Mouse (Mus musculus) neural tube, embryonic 11.5 days (tissue): ENCODE data around the gene Mrps7. TPM values are rescaled to one million over a fixed set of nuclear protein-coding genes. Genes with fewer than 3 reads are reported as not detected.

Source experiments
- ATAC-seq: fragments of 200-750 bp; cut with Nextera tagmentation; 2 replicates; pipeline ENCODE4 v1.8.0; 2017; ENCODE audit warnings: moderate number of reproducible peaks, mild to moderate bottlenecking, moderate TSS enrichment, moderate library complexity; ENCODE audit not compliant: insufficient read depth, low FRiP score, low TSS enrichment
- DNase-seq: peaks from one replicate; pipeline ENCODE4 v3.0.0-alpha.2; 2015; ENCODE audit warnings: low spot score
- H3K27ac ChIP-seq: fragments of 300-500 bp; sonication (generic); 2 replicates; pipeline ENCODE4 v1.5.1; 2014; ENCODE audit warnings: low read depth, mild to moderate bottlenecking, low read length
- H3K27me3 ChIP-seq: fragments of 300-500 bp; sonication (generic); 2 replicates; pipeline ENCODE4 v1.6.1; 2014; ENCODE audit warnings: mild to moderate bottlenecking, low read length, mixed read lengths; ENCODE audit not compliant: control insufficient read depth, insufficient read depth
- H3K36me3 ChIP-seq: fragments of 300-500 bp; sonication (generic); 2 replicates; pipeline ENCODE4 v1.6.1; 2014; ENCODE audit warnings: mild to moderate bottlenecking, low read length, moderate library complexity, mixed read lengths; ENCODE audit not compliant: control insufficient read depth, insufficient read depth
- H3K4me1 ChIP-seq: fragments of 300-500 bp; sonication (generic); 2 replicates; pipeline ENCODE4 v1.6.1; 2014; ENCODE audit warnings: low read length, mixed read lengths; ENCODE audit not compliant: control insufficient read depth, insufficient read depth
- H3K4me2 ChIP-seq: fragments of 300-500 bp; sonication (generic); 2 replicates; pipeline ENCODE4 v1.6.1; 2014; ENCODE audit warnings: low read depth, mild to moderate bottlenecking, moderate library complexity
- H3K4me3 ChIP-seq: fragments of 300-500 bp; sonication (generic); 2 replicates; pipeline ENCODE4 v1.5.1; 2014; ENCODE audit warnings: low read depth, low read length
- H3K9ac ChIP-seq: fragments of 300-500 bp; sonication (generic); 2 replicates; pipeline ENCODE4 v1.6.1; 2014; ENCODE audit warnings: mild to moderate bottlenecking, low read length
- H3K9me3 ChIP-seq: fragments of 300-500 bp; sonication (generic); 2 replicates; pipeline ENCODE4 v1.6.1; 2016; ENCODE audit warnings: low read length; ENCODE audit not compliant: control insufficient read depth
- WGBS: fragments of 180-500 bp; shearing (Covaris S2); extraction: QIAGEN DNeasy Blood & Tissue Kit; methylation state at CpG from one replicate; pipeline ENCODE4 v1.1.7; 2014; 5-methylcytosine and 5-hydroxymethylcytosine counted together
- polyA plus RNA-seq: library from polyadenylated mRNA; unstranded; fragments of >200 nt; fragmentation: Nextera tagmentation; extraction: Ambion mirVana; gene quantifications from 2 replicates; pipeline ENCODE4 v1.2.1, GENCODE M21; 2014

The Mrps7 gene
- polyA plus RNA-seq, 1 experiment from 2014 or later = 95.5 TPM

GRCm38 (mm10) chr11:115619949-115620348, 16.2 kb downstream of the Mrps7 start:
- no peaks in the 10 kb centered on the region for H3K27me3 ChIP-seq
- DNase-seq = no peak
- H3K9me3 ChIP-seq = no peaks in the 10 kb centered on the region
- H3K4me3 ChIP-seq = no peak overlapping the region
- 87% methylated on average over 7 of the region's 7 CpGs for WGBS
- no peak overlapping the region for H3K27ac ChIP-seq
- ATAC-seq = no peak
- H3K36me3 ChIP-seq = peaks cover 3% of the 10 kb centered on the region; the same call in 1 of the 2 replicates
- no peak overlapping the region for H3K4me2 ChIP-seq
- H3K9ac ChIP-seq = no peak overlapping the region
- H3K4me1 ChIP-seq = no peaks in the 10 kb centered on the region

GRCm38 (mm10) chr11:115623487-115624070, 19.9 kb downstream of the Mrps7 start:
- no peak for ATAC-seq
- H3K27me3 ChIP-seq = no peaks in the 10 kb centered on the region
- WGBS = 83% methylated on average over 9 of the region's 9 CpGs
- no peak for DNase-seq
- no peak overlapping the region for H3K4me3 ChIP-seq
- H3K9me3 ChIP-seq = no peaks in the 10 kb centered on the region
- 0 out of 2 replicates have a peak, but pooled peaks cover 2% of the 10 kb centered on the region for H3K4me1 ChIP-seq
- H3K36me3 ChIP-seq = peaks cover 3% of the 10 kb centered on the region; the same call in 1 of the 2 replicates
- no peak overlapping the region for H3K4me2 ChIP-seq
- no peak overlapping the region for H3K9ac ChIP-seq
- H3K27ac ChIP-seq = no peak overlapping the region

GRCm38 (mm10) chr11:115625877-115626276, 22.2 kb downstream of the Mrps7 start:
- Histone ChIP-seq H3K4me1 (0 out of 2 replicates have a peak, but pooled peaks cover 2% of the 10 kb centered on the region), H3K27ac (no peak overlapping the region), H3K36me3 (peaks cover 3% of the 10 kb centered on the region; the same call in 1 of the 2 replicates), H3K4me2 (no peak overlapping the region), H3K9me3 (no peaks in the 10 kb centered on the region), H3K9ac (no peak overlapping the region), H3K4me3 (no peak overlapping the region), H3K27me3 (no peaks in the 10 kb centered on the region)
- ATAC-seq (no peak), DNase-seq (no peak)
- 84% methylated on average over 9 of the region's 9 CpGs for WGBS

GRCm38 (mm10) chr11:115626824-115627616, 23.3 kb downstream of the Mrps7 start:
- peaks cover 3% of the 10 kb centered on the region; the same call in 1 of the 2 replicates for H3K36me3 ChIP-seq
- ATAC-seq (no peak), DNase-seq (no peak)
- H3K9ac ChIP-seq = no peak overlapping the region; the same call in 1 of the 2 replicates
- no peak overlapping the region for H3K27ac ChIP-seq
- no peaks in the 10 kb centered on the region for H3K27me3 ChIP-seq
- H3K4me2 ChIP-seq = peak overlapping the region; percentile 95
- H3K9me3 ChIP-seq = no peaks in the 10 kb centered on the region
- 0 out of 2 replicates have a peak, but pooled peaks cover 2% of the 10 kb centered on the region for H3K4me1 ChIP-seq
- H3K4me3 ChIP-seq = peak overlapping the region; percentile 65
- WGBS = 54% methylated on average over 11 of the region's 11 CpGs

- H3K9me3 ChIP-seq = no peaks in the 10 kb centered on the region
- no peak within 1 kb of the TSS for H3K27ac ChIP-seq
- ATAC-seq = peak; percentile 100
- peak within 1 kb of the TSS; percentile 95 for H3K4me2 ChIP-seq
- peak within 1 kb of the TSS; percentile 56 for H3K9ac ChIP-seq
- WGBS = under 1% methylated on average over 47 of the region's 47 CpGs
- peaks cover 1% of the 10 kb centered on the region; the same call in 1 of the 2 replicates for H3K36me3 ChIP-seq
- DNase-seq = peak; percentile 98
- H3K4me1 ChIP-seq = 0 out of 2 replicates have a peak, but pooled peaks cover 2% of the 10 kb centered on the region
- H3K27me3 ChIP-seq = no peaks in the 10 kb centered on the region
- peak within 1 kb of the TSS; percentile 65 for H3K4me3 ChIP-seq
Measured at GRCm38 (mm10) chr11:115627705-115628464, 24.2 kb downstream of the Mrps7 start, which contains the start of gene Slc25a19. Gene Slc25a19, minus strand, starts transcription at chr11:115628295.

- no peak for ATAC-seq
- Histone ChIP-seq H3K36me3 (no peaks in the 10 kb centered on the region), H3K27ac (no peak overlapping the region), H3K9ac (no peak overlapping the region; the same call in 1 of the 2 replicates), H3K4me2 (peak overlapping the region; percentile 37), H3K9me3 (no peaks in the 10 kb centered on the region), H3K4me3 (peak overlapping the region; percentile 65), H3K27me3 (no peaks in the 10 kb centered on the region), H3K4me1 (0 out of 2 replicates have a peak, but pooled peaks cover 2% of the 10 kb centered on the region)
- WGBS = 66% methylated on average over 11 of the region's 13 CpGs
- no peak for DNase-seq
Measured at GRCm38 (mm10) chr11:115628465-115629101, 24.9 kb downstream of the Mrps7 start.

GRCm38 (mm10) chr11:115629734-115630531, 26.2 kb downstream of the Mrps7 start:
- no peaks in the 10 kb centered on the region for H3K36me3 ChIP-seq
- 0 out of 2 replicates have a peak, but pooled peaks cover 2% of the 10 kb centered on the region for H3K4me1 ChIP-seq
- H3K4me3 ChIP-seq = no peak overlapping the region
- H3K4me2 ChIP-seq = no peak overlapping the region
- WGBS = 85% methylated on average over 13 of the region's 13 CpGs
- no peak overlapping the region for H3K9ac ChIP-seq
- no peaks in the 10 kb centered on the region for H3K9me3 ChIP-seq
- H3K27ac ChIP-seq = no peak overlapping the region
- no peak for ATAC-seq
- DNase-seq = no peak
- H3K27me3 ChIP-seq = no peaks in the 10 kb centered on the region
